Mouse (Mus musculus) midbrain, postnatal 0 days (tissue): Measurements from ENCODE around the gene A630095N17Rik. TPM values are rescaled to one million over a fixed set of nuclear protein-coding genes. Genes with fewer than 3 reads are reported as not detected.

ENCODE experiments used
- ATAC-seq: fragments of 200-750 bp; cut with Nextera tagmentation; 2 replicates; pipeline ENCODE4 v1.8.0; 2017; ENCODE audit warnings: moderate number of reproducible peaks, mild to moderate bottlenecking, moderate TSS enrichment, moderate library complexity; ENCODE audit not compliant: low FRiP score
- DNase-seq: peaks from one replicate; pipeline ENCODE4 v3.0.0-alpha.2; 2015; ENCODE audit warnings: low spot score
- H3K27ac ChIP-seq: fragments of 300-500 bp; sonication (generic); 2 replicates; pipeline ENCODE4 v1.5.1; 2014; ENCODE audit warnings: low read depth, mild to moderate bottlenecking, low read length, mixed read lengths
- H3K27me3 ChIP-seq: fragments of 300-500 bp; sonication (generic); 2 replicates; pipeline ENCODE4 v1.6.1; 2014; ENCODE audit warnings: low read length, control low read depth, mixed read lengths; ENCODE audit not compliant: insufficient read depth
- H3K36me3 ChIP-seq: fragments of 300-500 bp; sonication (generic); 2 replicates; pipeline ENCODE4 v1.6.1; 2014; ENCODE audit warnings: low read length, control low read depth, mixed read lengths; ENCODE audit not compliant: insufficient read depth
- H3K4me1 ChIP-seq: fragments of 300-500 bp; sonication (generic); 2 replicates; pipeline ENCODE4 v1.6.1; 2014; ENCODE audit warnings: mild to moderate bottlenecking, control low read depth, antibody characterized with exemption, low read length, mixed read lengths; ENCODE audit not compliant: insufficient read depth
- H3K4me2 ChIP-seq: fragments of 300-500 bp; sonication (generic); 2 replicates; pipeline ENCODE4 v1.6.1; 2014; ENCODE audit warnings: low read depth, mild to moderate bottlenecking, low read length, mixed read lengths; ENCODE audit not compliant: poor library complexity, severe bottlenecking
- H3K4me3 ChIP-seq: fragments of 300-500 bp; sonication (generic); 2 replicates; pipeline ENCODE4 v1.5.1; 2014; ENCODE audit warnings: low read depth, mild to moderate bottlenecking, low read length, moderate library complexity
- H3K9ac ChIP-seq: fragments of 300-500 bp; sonication (generic); replicated peaks from 2 replicates; pipeline ENCODE4 v1.6.1; 2014; ENCODE audit warnings: mild to moderate bottlenecking, low read length, moderate library complexity, mixed read lengths; ENCODE audit not compliant: poor library complexity, severe bottlenecking
- H3K9me3 ChIP-seq: fragments of 300-500 bp; sonication (generic); 2 replicates; pipeline ENCODE4 v1.6.1; 2016; ENCODE audit warnings: low read length, control low read depth
- CTCF ChIP-seq: IDR thresholded peaks from 2 replicates; pipeline ENCODE4 v1.5.1; 2016; ENCODE audit warnings: antibody characterized with exemption, mild to moderate bottlenecking
- WGBS: fragments of 180-500 bp; shearing (Covaris S2); extraction: QIAGEN DNeasy Blood & Tissue Kit; methylation state at CpG from one replicate; pipeline ENCODE4 v1.1.7; 2014; 5-methylcytosine and 5-hydroxymethylcytosine counted together
- polyA plus RNA-seq: library from polyadenylated mRNA; unstranded; fragments of >200 nt; fragmentation: Nextera tagmentation; extraction: Ambion mirVana; gene quantifications from 2 replicates; pipeline ENCODE4 v1.2.1, GENCODE M21; 2015
- total RNA-seq: library from RNA; depleted of rRNA; stranded (reverse); fragments of >200 nt; gene quantifications from 2 replicates; pipeline ENCODE4 v1.2.3, GENCODE M21; 2014

Gene A630095N17Rik
- total and polyA plus RNA-seq, 2 experiments from 2014 or later: not detected

DNA sequence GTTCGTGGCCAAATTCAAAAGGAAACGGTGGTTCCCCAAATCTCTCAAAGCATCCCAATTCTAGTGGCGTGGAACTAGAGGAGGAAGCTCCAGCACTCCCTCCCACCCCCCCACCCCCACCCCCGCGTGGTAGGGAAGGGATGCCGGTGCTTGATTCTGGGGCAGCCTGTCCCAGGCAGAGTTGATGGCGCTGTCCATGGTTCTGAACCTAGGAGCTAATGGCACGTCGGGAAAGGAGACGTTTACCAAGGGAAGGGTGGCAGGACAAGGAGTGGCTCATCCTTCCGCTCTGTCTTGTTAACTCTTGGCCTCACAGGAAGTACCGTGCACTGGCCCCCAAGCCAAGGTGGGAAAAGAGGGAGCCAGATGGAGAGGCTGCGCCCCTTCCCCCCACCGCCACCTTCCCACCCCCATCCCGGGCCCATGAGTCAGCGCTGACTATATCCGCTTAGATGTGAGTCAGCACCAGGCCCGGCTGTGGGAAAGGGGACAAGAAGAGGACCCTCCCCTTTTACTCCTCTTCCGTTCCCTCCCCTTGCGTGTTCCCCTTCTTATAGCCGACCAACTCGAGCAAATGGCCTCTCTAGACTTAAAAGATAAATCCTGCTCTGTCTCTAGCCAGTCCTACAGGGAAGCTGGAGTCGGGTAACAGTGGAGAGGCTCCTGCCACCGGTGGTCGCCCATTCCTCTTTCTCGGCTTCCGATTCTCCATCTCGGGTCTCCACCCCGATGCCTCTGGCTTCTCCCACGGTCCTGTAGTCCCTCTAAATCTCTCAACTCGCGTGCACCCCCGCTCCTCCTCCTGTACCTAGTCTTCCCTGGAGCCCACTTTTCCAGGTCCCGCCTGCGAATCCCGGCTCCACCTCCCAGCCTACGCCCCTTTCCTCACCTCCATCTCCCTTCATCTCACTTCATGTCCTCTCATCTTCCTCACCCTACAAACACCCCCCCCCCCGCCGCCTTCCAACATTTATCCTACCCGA lies 31.4 kb upstream of the A630095N17Rik start:
- H3K27ac ChIP-seq: peak overlapping the region; percentile 70
- ATAC-seq (peak; percentile 73), DNase-seq (peak; percentile 57)
- WGBS: 2% methylated on average over 39 of the region's 40 CpGs
- H3K27me3 ChIP-seq: no peaks in the 10 kb centered on the region; the same call in 1 of the 2 replicates
- H3K4me1 ChIP-seq: peaks cover 2% of the 10 kb centered on the region; the same call in 1 of the 2 replicates
- TF ChIP-seq CTCF: no peak
- no peaks in the 10 kb centered on the region for H3K9me3 ChIP-seq
- peak overlapping the region; percentile 64 for H3K9ac ChIP-seq
- H3K4me2 ChIP-seq: peak overlapping the region; percentile 55
- H3K36me3 ChIP-seq: peaks cover 4% of the 10 kb centered on the region
- peak overlapping the region; percentile 55 for H3K4me3 ChIP-seq

DNA sequence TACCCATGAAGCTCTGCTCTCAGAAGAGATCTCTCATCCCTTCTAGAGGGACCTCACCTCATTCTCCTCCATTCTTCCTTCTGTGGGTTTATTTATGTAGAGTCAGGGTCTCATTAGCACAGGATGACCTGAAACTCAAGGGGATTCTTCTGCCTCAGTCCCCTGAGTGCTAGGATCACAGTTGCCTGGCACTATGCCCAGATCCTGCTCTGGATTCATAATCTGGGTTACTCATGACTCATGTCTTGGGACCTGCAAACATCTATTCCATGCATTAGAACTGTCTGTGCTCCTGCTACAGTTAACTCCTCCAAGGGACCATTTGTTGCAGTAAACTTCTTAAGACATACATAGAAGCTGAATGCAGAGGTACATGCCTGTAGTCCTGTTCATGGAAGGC lies 29.4 kb upstream of the A630095N17Rik start:
- H3K9ac ChIP-seq: no peak overlapping the region
- no peak for ATAC-seq
- no peak for TF ChIP-seq CTCF
- peaks cover 6% of the 10 kb centered on the region for H3K36me3 ChIP-seq
- DNase-seq: no peak
- H3K4me3 ChIP-seq: no peak overlapping the region
- H3K27ac ChIP-seq: no peak overlapping the region
- no peaks in the 10 kb centered on the region; the same call in 1 of the 2 replicates for H3K27me3 ChIP-seq
- no peaks in the 10 kb centered on the region for H3K9me3 ChIP-seq
- peaks cover 2% of the 10 kb centered on the region; the same call in 1 of the 2 replicates for H3K4me1 ChIP-seq
- H3K4me2 ChIP-seq: no peak overlapping the region

DNA sequence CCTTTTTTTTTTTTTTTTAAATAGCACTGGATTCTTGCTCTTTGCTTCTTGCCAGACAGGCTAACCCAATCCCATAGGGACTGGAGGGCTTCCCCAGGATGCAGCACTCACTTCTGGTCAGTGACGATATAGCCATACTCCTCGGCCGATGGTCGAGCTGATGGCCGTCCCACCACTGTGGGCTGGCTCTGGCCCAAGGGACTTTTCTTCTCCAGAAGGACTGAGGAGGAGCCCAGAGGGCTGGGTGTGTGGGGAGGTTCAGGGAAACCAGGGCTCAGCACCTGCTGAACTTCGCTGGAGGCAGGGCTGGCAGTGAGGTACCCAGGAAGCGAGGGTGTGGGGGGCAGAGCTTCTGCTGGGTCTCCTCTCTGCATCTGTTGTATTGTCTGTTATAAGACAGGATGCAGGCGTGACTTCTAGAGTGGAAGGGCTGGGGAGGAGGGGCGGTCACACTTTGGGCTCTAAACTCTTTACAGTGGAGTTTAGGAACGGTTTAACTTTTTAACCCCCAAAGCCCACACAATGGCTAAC lies 23.7 kb upstream of the A630095N17Rik start:
- no peak overlapping the region for H3K4me3 ChIP-seq

DNA sequence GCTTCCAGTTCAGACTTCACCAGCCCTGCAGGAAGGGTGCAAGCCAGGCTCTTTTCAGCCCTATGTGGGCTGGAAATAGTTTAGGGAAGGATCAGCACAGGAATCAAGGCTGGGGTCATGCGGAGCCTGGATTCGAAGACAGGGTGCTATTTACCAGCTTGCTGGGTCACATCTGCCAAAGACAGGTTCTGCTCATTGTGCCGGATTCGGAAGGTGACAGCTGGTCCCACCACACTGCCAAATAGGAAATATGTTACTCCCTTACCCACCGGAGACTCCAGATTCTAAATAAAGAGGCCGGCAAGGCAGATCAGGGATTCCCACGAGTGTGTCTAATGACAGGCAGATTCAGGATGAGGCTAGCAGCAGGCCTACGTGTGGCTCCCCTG lies 22.7 kb upstream of the A630095N17Rik start:
- no peak overlapping the region for H3K27ac ChIP-seq
- peaks cover 6% of the 10 kb centered on the region for H3K36me3 ChIP-seq
- no peak overlapping the region for H3K9ac ChIP-seq
- no peaks in the 10 kb centered on the region for H3K4me1 ChIP-seq
- ATAC-seq (0 out of 2 replicates have a peak, but pooled peaks have one; percentile 5), DNase-seq (no peak)
- no peaks in the 10 kb centered on the region for H3K27me3 ChIP-seq
- H3K9me3 ChIP-seq: no peaks in the 10 kb centered on the region
- TF ChIP-seq CTCF: no peak
- 63% methylated on average over 8 of the region's 8 CpGs for WGBS
- H3K4me3 ChIP-seq: no peak overlapping the region
- H3K4me2 ChIP-seq: no peak overlapping the region

More for the DNA sequence above, 23.7 kb upstream of the A630095N17Rik start:
- Histone ChIP-seq H3K27me3 (no peaks in the 10 kb centered on the region), H3K4me1 (no peaks in the 10 kb centered on the region), H3K9ac (no peak overlapping the region), H3K4me2 (no peak overlapping the region), H3K27ac (no peak overlapping the region), H3K36me3 (peaks cover 6% of the 10 kb centered on the region), H3K9me3 (no peaks in the 10 kb centered on the region)
- WGBS: 72% methylated on average over 10 of the region's 10 CpGs
- TF ChIP-seq CTCF: no peak
- DNase-seq: no peak
- no peak for ATAC-seq

DNA sequence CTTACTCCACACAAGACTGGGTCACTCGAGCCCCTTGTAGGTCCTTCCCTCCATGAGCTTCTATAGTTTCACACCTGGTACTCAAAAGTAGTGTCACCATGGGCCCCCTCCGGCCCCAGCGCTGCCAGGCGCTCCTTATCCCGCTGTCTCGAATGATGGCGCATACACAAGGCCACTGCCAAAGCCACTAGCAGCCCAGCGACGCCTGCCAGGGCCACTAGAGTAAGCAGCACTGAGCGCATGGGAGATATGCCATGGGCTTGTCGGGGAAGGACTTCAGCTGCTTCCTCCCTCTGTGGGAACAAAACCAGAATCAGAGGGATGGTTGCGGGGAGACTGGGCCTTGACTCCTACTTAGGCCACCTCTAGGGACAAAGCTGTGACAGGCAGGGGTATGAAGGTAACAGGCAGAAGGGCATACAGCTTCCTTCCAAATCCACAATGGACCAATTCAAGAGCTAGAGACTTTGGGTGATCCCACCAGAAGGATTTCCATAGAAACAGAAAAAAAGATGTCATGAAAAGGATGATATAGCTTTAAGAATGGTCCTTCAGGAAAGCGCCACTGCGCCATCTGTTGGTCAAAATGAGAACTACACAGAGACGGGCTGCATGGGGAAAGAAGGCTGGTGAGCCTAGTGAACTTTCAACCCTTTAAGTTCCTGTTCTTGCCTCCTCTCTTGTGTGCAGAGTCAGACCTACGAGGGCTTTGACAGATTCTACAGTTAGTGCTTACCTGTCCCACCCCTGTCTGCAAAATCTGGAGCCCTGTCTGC lies 22.1 kb upstream of the A630095N17Rik start:
- peaks cover 3% of the 10 kb centered on the region for H3K36me3 ChIP-seq
- peak; percentile 96 for TF ChIP-seq CTCF
- no peak overlapping the region for H3K4me3 ChIP-seq
- 64% methylated on average over 16 of the region's 16 CpGs for WGBS
- H3K9ac ChIP-seq: no peak overlapping the region
- H3K4me1 ChIP-seq: no peaks in the 10 kb centered on the region
- no peaks in the 10 kb centered on the region for H3K27me3 ChIP-seq
- no peaks in the 10 kb centered on the region for H3K9me3 ChIP-seq
- H3K27ac ChIP-seq: 0 out of 2 replicates have a peak overlapping the region, but pooled peaks have one; percentile 26
- H3K4me2 ChIP-seq: no peak overlapping the region
- no peak for ATAC-seq
- DNase-seq: peak; percentile 75
